Mouse (Mus musculus) stomach, postnatal 0 days (tissue): ENCODE results near the gene Dyrk1a. TPM values are rescaled to one million over a fixed set of nuclear protein-coding genes. Genes with fewer than 3 reads are reported as not detected.

Experiments
- ATAC-seq: fragments of 200-750 bp; cut with Nextera tagmentation; 2 replicates; pipeline ENCODE4 v1.8.0; 2017; ENCODE audit not compliant: low FRiP score, low TSS enrichment
- DNase-seq: peaks from one replicate; pipeline ENCODE4 v3.0.0-alpha.2; 2016; ENCODE audit warnings: low spot score
- H3K27ac ChIP-seq: fragments of 300-500 bp; sonication (generic); replicated peaks from 2 replicates; pipeline ENCODE4 v1.5.1; 2014; ENCODE audit warnings: mild to moderate bottlenecking, control low read depth
- H3K27me3 ChIP-seq: fragments of 300-500 bp; sonication (generic); 2 replicates; pipeline ENCODE4 v1.6.1; 2014; ENCODE audit warnings: low read length; ENCODE audit not compliant: control insufficient read depth, insufficient read depth
- H3K36me3 ChIP-seq: fragments of 300-500 bp; sonication (generic); 2 replicates; pipeline ENCODE4 v1.6.1; 2014; ENCODE audit warnings: low read length, mixed read lengths; ENCODE audit not compliant: control insufficient read depth, insufficient read depth
- H3K4me1 ChIP-seq: fragments of 300-500 bp; sonication (generic); replicated peaks from 2 replicates; pipeline ENCODE4 v1.6.1; 2014; ENCODE audit warnings: antibody characterized with exemption; ENCODE audit not compliant: control insufficient read depth, insufficient read depth
- H3K4me2 ChIP-seq: fragments of 300-500 bp; sonication (generic); replicated peaks from 2 replicates; pipeline ENCODE4 v1.6.1; 2014; ENCODE audit warnings: low read depth, mild to moderate bottlenecking, control low read depth, moderate library complexity
- H3K4me3 ChIP-seq: fragments of 300-500 bp; sonication (generic); 2 replicates; pipeline ENCODE4 v1.5.1; 2014; ENCODE audit warnings: low read depth, low read length, control low read depth
- H3K9ac ChIP-seq: fragments of 300-500 bp; sonication (generic); 2 replicates; pipeline ENCODE4 v1.6.1; 2014; ENCODE audit warnings: mild to moderate bottlenecking, low read length, control low read depth, mixed read lengths
- H3K9me3 ChIP-seq: fragments of 300-500 bp; sonication (generic); 2 replicates; pipeline ENCODE4 v1.6.1; 2016; ENCODE audit warnings: low read length; ENCODE audit not compliant: control insufficient read depth
- CTCF ChIP-seq: IDR thresholded peaks from 2 replicates; pipeline ENCODE4 v1.5.1; 2016; ENCODE audit warnings: antibody characterized with exemption, low read depth, mild to moderate bottlenecking, moderate library complexity
- EP300 ChIP-seq: optimal IDR thresholded peaks from 2 replicates; pipeline ENCODE3; 2016; ENCODE audit warnings: antibody characterized with exemption
- WGBS: fragments of 180-500 bp; shearing (Covaris S2); extraction: QIAGEN DNeasy Blood & Tissue Kit; methylation state at CpG from one replicate; pipeline ENCODE4 v1.1.7; 2014; 5-methylcytosine and 5-hydroxymethylcytosine counted together
- polyA plus RNA-seq: library from polyadenylated mRNA; unstranded; fragments of >200 nt; fragmentation: Nextera tagmentation; extraction: Ambion mirVana; gene quantifications from 2 replicates; pipeline ENCODE4 v1.2.1, GENCODE M21; 2015

Dyrk1a gene
- polyA plus RNA-seq, 1 experiment from 2014 or later = 4.6 TPM

DNA sequence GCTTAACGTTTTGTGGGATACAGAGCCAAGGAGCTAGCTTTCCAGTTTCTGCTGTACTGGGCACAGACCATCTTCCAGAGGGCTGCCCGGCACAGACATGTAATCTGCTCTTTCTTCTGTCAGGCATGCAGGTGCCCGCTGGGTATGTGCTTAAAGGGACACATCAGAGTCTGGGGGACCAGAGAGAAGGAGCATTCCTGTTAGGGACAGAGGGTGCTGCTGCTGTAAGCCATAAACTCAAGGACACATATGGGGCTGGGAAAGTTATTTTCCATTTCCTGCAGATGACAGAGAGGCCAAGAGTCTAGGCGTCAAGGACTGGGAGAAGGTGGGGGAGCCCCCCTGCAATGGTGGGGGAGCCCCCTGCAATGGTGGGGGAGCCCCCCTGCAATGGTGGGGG, 149.7 kb downstream of the Dyrk1a start:
- no peaks in the 10 kb centered on the region for H3K4me1 ChIP-seq
- no peak overlapping the region for H3K4me3 ChIP-seq
- H3K4me2 ChIP-seq = no peak overlapping the region
- H3K9me3 ChIP-seq = no peaks in the 10 kb centered on the region; the same call in 1 of the 2 replicates
- no peak overlapping the region for H3K9ac ChIP-seq
- H3K27me3 ChIP-seq = no peaks in the 10 kb centered on the region
- WGBS = 62% methylated on average over 4 of the region's 4 CpGs
- ATAC-seq (no peak), DNase-seq (no peak)
- TF ChIP-seq EP300 = no peak
- H3K36me3 ChIP-seq = no peaks in the 10 kb centered on the region
- no peak overlapping the region; the same call in 1 of the 2 replicates for H3K27ac ChIP-seq

DNA sequence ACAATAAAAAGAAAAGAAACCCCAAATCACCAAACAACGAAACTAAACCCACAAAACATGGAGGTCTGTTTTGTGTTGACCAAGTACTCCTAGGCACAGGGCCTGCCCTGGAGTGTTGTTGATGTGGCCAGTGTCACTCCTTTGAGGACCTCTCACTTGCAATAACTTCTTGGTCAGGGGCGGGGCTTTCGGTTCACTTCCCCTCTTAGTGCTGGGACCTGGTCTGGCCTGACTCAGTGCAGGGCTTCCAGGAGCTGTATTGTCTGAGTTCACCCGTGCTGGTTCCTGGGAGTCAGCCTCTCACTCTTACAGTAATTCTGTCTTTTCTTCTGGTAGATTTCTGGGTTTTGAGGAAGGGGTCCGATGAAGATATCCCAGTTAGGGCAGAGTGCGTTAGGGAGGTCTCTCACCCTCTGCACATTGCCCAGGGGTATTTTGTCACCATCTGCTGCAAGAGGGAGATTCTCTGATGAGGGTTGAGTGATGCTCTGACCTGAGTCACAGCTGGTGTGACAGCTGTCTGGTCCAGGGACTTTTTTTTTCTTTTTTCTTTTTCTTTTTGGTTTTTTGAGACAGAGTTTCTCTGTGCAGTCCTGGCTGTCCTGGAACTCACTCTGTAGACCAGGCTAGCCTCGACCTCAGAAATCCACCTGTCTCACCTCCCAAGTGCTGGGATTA, 150.8 kb downstream of the Dyrk1a start:
- H3K4me3 ChIP-seq = no peak overlapping the region
- no peak overlapping the region for H3K27ac ChIP-seq
- 68% methylated on average over 7 of the region's 7 CpGs for WGBS
- no peak overlapping the region for H3K9ac ChIP-seq
- no peaks in the 10 kb centered on the region; the same call in 1 of the 2 replicates for H3K9me3 ChIP-seq
- ATAC-seq (no peak), DNase-seq (no peak)
- no peaks in the 10 kb centered on the region for H3K27me3 ChIP-seq
- H3K4me2 ChIP-seq = no peak overlapping the region
- H3K4me1 ChIP-seq = no peaks in the 10 kb centered on the region
- TF ChIP-seq EP300 = no peak
- no peak for TF ChIP-seq CTCF
- no peaks in the 10 kb centered on the region for H3K36me3 ChIP-seq

DNA sequence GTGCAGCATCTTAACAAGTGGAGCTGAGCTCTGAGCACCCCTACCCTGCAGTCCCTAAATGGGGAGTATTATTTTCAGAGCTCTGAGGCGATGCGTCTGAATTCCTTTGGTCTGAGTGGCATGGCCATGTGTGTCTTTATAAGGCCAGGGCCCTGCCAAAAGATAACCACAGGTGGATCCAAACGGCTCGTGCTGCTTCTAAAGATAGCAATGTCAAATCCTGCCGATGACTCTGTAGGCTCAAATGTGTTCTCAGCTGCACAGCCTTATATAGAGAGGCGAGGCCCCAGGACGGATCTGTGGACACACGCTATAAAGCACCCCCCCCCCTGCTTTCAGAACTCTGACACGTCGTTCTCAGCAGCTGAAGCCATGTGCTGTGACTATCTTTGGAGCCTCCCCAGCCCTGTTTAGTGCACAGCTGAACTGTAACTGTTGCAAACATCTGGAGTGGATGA, 151.8 kb downstream of the Dyrk1a start:
- no peaks in the 10 kb centered on the region; the same call in 1 of the 2 replicates for H3K9me3 ChIP-seq
- H3K27ac ChIP-seq = no peak overlapping the region
- WGBS = 45% methylated on average over 10 of the region's 10 CpGs
- TF ChIP-seq EP300 (no peak), CTCF (no peak)
- no peak overlapping the region for H3K4me3 ChIP-seq
- no peaks in the 10 kb centered on the region for H3K36me3 ChIP-seq
- ATAC-seq = no peak; the same call in 1 of the 2 replicates
- H3K9ac ChIP-seq = no peak overlapping the region
- no peaks in the 10 kb centered on the region for H3K4me1 ChIP-seq
- DNase-seq = no peak
- no peaks in the 10 kb centered on the region for H3K27me3 ChIP-seq
- no peak overlapping the region for H3K4me2 ChIP-seq

DNA sequence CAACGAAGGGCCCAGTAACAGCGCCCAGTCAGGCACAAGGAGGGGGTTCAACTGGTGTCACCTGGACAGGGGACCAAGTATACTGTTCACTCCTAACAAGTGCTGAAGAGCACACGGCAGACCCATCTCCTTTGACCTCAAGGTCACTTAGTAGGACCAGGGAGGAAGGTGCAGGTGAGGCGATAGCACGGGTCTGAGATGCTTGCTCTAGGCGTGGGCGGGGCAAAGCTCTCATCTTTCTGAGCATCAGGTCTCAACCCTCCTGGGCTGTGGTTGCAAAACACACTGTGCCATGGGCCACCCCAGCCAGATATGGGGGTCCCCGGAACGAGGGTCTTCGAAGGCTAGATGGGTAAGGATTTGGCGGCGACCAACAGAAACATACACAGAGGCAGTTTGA, 153.1 kb downstream of the Dyrk1a start:
- no peak for DNase-seq
- Histone ChIP-seq H3K27me3 (no peaks in the 10 kb centered on the region), H3K4me3 (no peak overlapping the region), H3K9ac (no peak overlapping the region), H3K27ac (no peak overlapping the region), H3K36me3 (no peaks in the 10 kb centered on the region), H3K4me1 (no peaks in the 10 kb centered on the region), H3K9me3 (no peaks in the 10 kb centered on the region), H3K4me2 (no peak overlapping the region)
- 73% methylated on average over 12 of the region's 12 CpGs for WGBS
- no peak for ATAC-seq
- TF ChIP-seq EP300 (no peak), CTCF (no peak)

DNA sequence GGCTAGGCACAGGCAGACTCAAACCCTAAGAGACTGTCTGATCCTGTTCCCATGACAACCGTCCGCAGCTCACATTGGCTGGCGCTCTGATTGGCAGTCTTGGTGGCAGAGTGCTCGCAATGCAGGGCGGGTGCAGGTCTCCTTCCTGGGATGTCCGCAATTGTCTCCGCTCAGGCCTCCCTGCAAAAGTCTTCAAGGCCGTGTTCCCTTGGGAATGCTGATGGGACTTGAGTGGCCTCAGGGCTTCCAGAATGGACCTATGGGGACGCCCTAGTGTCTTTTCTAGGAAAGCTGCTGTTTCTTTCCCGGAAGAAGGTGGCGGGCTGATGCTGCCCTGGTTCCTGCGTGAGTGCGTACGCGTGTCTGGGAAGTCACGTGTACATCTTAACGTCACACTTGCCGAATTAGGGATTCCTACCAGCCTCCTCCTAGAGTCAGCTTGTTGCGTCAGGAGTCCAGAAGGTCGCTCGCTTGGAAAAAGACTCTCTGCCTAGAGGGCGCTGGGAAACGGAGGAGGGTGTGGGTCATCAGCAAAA, 154.3 kb downstream of the Dyrk1a start:
- H3K9ac ChIP-seq = peak overlapping the region; percentile 28
- H3K9me3 ChIP-seq = no peaks in the 10 kb centered on the region
- whole genome bisulfite sequencing = under 1% methylated on average over 23 of the region's 23 CpGs
- TF ChIP-seq CTCF = peak; percentile 42
- TF ChIP-seq EP300 = no peak
- H3K4me2 ChIP-seq = peak overlapping the region; percentile 74
- ATAC-seq (peak; percentile 92), DNase-seq (peak; percentile 76)
- no peaks in the 10 kb centered on the region for H3K4me1 ChIP-seq
- peak overlapping the region; percentile 34 for H3K4me3 ChIP-seq
- H3K36me3 ChIP-seq = no peaks in the 10 kb centered on the region
- H3K27ac ChIP-seq = peak overlapping the region; percentile 56; the same call in 1 of the 2 replicates
- H3K27me3 ChIP-seq = no peaks in the 10 kb centered on the region

DNA sequence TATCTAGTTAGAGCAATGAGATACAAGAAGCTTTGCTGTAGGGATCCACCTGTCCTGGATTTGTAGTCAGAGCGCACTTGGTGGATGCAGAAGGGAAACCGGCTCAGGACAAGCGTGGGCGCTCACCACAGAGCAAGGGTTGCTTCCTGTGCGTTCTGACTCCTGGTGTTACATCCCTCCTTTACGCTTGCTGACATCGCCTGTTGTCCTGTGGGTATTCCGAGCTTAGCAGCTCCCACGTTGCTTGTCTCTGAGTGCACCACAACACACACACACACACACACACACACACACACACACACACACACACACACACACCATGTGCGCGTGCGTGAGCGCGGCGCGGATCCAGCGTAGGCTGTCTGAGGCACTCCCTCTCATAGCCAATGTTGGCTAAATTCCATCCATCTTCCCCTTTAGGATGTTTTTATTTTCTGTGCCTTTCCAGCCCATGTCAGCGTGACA, 155.0 kb downstream of the Dyrk1a start:
- Histone ChIP-seq H3K9me3 (no peaks in the 10 kb centered on the region), H3K4me3 (peak overlapping the region; percentile 34), H3K9ac (peak overlapping the region; percentile 28), H3K27me3 (no peaks in the 10 kb centered on the region), H3K4me2 (peak overlapping the region; percentile 74), H3K27ac (peak overlapping the region; percentile 56; the same call in 1 of the 2 replicates), H3K36me3 (no peaks in the 10 kb centered on the region), H3K4me1 (no peaks in the 10 kb centered on the region)
- ATAC-seq = peak; percentile 49
- TF ChIP-seq EP300 = no peak
- no peak for TF ChIP-seq CTCF
- 2% methylated on average over 18 of the region's 18 CpGs for WGBS
- DNase-seq = peak; percentile 43
